ENCODE assay signal across 8 mouse cellular contexts in the genomic region with DNA sequence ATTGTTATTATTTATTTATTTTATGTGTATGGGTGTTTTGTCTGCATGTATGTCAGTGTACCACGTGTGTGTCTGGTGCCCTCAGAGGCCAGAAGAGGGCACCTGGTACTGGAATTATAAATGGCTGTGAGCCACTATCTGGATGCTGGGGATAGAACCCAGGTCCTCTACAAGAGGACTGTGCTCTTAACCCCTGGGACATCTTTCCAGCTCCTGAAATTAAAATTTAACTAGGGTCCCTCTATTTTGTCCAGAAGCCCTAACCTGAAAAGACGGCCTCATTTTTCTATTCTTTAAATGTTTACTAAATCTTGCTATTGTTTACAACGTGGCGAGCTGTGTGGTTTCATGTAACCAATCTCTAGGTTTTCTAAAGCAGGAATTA. TPM values are rescaled to one million over a fixed set of nuclear protein-coding genes. Genes with fewer than 3 reads are reported as not detected.
DNase-seq lines count a peak whose midpoint lies in the region; ATAC-seq and TF ChIP-seq lines count a peak whose summit lies in the region.

No protein-coding gene starts in this region.

- no peak overlapping the region for H3K9ac ChIP-seq in kidney, embryonic 15.5 days
- peak overlapping the region; percentile 100; the same call in 1 of the 2 replicates for H3K9ac ChIP-seq in midbrain, embryonic 14.5 days (replicated peaks; ENCODE audit: low read length)

- TF ChIP-seq CTCF in cerebellum, adult 2 months (IDR thresholded peaks at IDR 0.05; ENCODE audit: borderline replicate concordance, insufficient read depth, low read depth, low read length) = no peak

- no peak for ATAC-seq in cerebellum, adult (ENCODE audit: insufficient number of reproducible peaks, low FRiP score, low TSS enrichment)
- ATAC-seq in kidney, embryonic 15.5 days (replicated peaks; ENCODE audit: low FRiP score) = 0 out of 2 replicates have a peak, but pooled peaks have one; percentile 23
- peak; percentile 57 for ATAC-seq in midbrain, embryonic 14.5 days (ENCODE audit: low FRiP score, low TSS enrichment)

- DNase-seq in cerebellum, adult 2 months = peak in 1 of 2 experiments; percentile 53
- peak; percentile 50 for DNase-seq in thymus, postnatal 14 days
- no peak for DNase-seq in thymus, adult 18-20 months
- peak; percentile 40 for DNase-seq in midbrain, embryonic 14.5 days
- no peak for DNase-seq in right cerebral cortex, adult 2 months (ENCODE audit: low spot score in 2 of 2)
- no peak for DNase-seq in adrenal gland, adult (ENCODE audit: inconsistent age in 2 of 2, low spot score in 1 of 2)

- 31% methylated on average over 4 of the region's 4 CpGs for WGBS in cerebellum, adult 2 months
- WGBS in kidney, embryonic 15.5 days = 34% methylated on average over 4 of the region's 4 CpGs
- 28% methylated on average over 4 of the region's 4 CpGs for WGBS in midbrain, embryonic 14.5 days

- H3K4me1 ChIP-seq in cerebellum, adult 2 months (ENCODE audit: control insufficient read depth, insufficient read depth, low read length) = peaks cover 21% of the 10 kb centered on the region
- H3K4me1 ChIP-seq in kidney, embryonic 15.5 days = peaks cover 29% of the 10 kb centered on the region
- H3K4me1 ChIP-seq in midbrain, embryonic 14.5 days (ENCODE audit: control insufficient read depth, insufficient read depth, low read length) = peaks cover 26% of the 10 kb centered on the region

- peak overlapping the region; percentile 73 for H3K4me3 ChIP-seq in cerebellum, adult 2 months (replicated peaks; ENCODE audit: insufficient read depth, low read depth, low read length)
- H3K4me3 ChIP-seq in kidney, embryonic 15.5 days (replicated peaks) = peak overlapping the region; percentile 93
- H3K4me3 ChIP-seq in midbrain, embryonic 14.5 days (replicated peaks; ENCODE audit: low read depth, low read length) = peak overlapping the region; percentile 100

- TF ChIP-seq POLR2A in cerebellum, adult 2 months (IDR thresholded peaks at IDR 0.05; ENCODE audit: borderline replicate concordance, insufficient read depth, low read length) = no peak

- H3K9me3 ChIP-seq in kidney, embryonic 15.5 days (replicated peaks) = no peaks in the 10 kb centered on the region
- no peaks in the 10 kb centered on the region for H3K9me3 ChIP-seq in midbrain, embryonic 14.5 days (ENCODE audit: control insufficient read depth, low read length)

- H3K4me2 ChIP-seq in kidney, embryonic 15.5 days = peak overlapping the region; percentile 61
- peak overlapping the region; percentile 45 for H3K4me2 ChIP-seq in midbrain, embryonic 14.5 days (ENCODE audit: low read length)

- no peaks in the 10 kb centered on the region for H3K27me3 ChIP-seq in cerebellum, adult 2 months (ENCODE audit: control insufficient read depth, insufficient read depth, low read length)
- peaks cover 45% of the 10 kb centered on the region for H3K27me3 ChIP-seq in kidney, embryonic 15.5 days
- H3K27me3 ChIP-seq in midbrain, embryonic 14.5 days (ENCODE audit: control insufficient read depth, insufficient read depth, low read length) = no peaks in the 10 kb centered on the region

- H3K27ac ChIP-seq in cerebellum, adult 2 months (ENCODE audit: insufficient read depth, low read length) = no peak overlapping the region
- H3K27ac ChIP-seq in kidney, embryonic 15.5 days = no peak overlapping the region
- peak overlapping the region; percentile 95 for H3K27ac ChIP-seq in midbrain, embryonic 14.5 days (replicated peaks; ENCODE audit: low read depth, low read length)

- H3K36me3 ChIP-seq in kidney, embryonic 15.5 days = peaks cover 27% of the 10 kb centered on the region
- peaks cover 26% of the 10 kb centered on the region for H3K36me3 ChIP-seq in midbrain, embryonic 14.5 days (ENCODE audit: control insufficient read depth, insufficient read depth, low read length)

RNA-seq across cellular contexts. Expression of a gene that starts 0.4 kb away (rescaled TPM):
- polyA plus RNA-seq in cerebellum, adult 2 months (2012; rRNA removed) = 322 and 328 TPM in 2 replicates
- 169 and 189 TPM in 2 replicates for polyA plus RNA-seq in kidney, embryonic 15.5 days (2015; fragmentation: Nextera tagmentation; extraction: Ambion mirVana)
- polyA plus RNA-seq in midbrain, embryonic 14.5 days (2014; fragmentation: Nextera tagmentation; extraction: Ambion mirVana) = 295 and 323 TPM in 2 replicates

RNA-seq across cellular contexts. Expression of a gene that starts 2.6 kb away (rescaled TPM):
- 377 and 378 TPM in 2 replicates for polyA plus RNA-seq in cerebellum, adult 2 months (2012; rRNA removed)
- 1.1 and 1.9 TPM in 2 replicates for polyA plus RNA-seq in kidney, embryonic 15.5 days (2015; fragmentation: Nextera tagmentation; extraction: Ambion mirVana)
- 75.3 and 94.7 TPM in 2 replicates for polyA plus RNA-seq in midbrain, embryonic 14.5 days (2014; fragmentation: Nextera tagmentation; extraction: Ambion mirVana)

RNA-seq across cellular contexts. Expression of a gene that starts 23.1 kb away (rescaled TPM):
- polyA plus RNA-seq in cerebellum, adult 2 months (2012; rRNA removed) = 47.8 and 51.8 TPM in 2 replicates
- polyA plus RNA-seq in kidney, embryonic 15.5 days (2015; fragmentation: Nextera tagmentation; extraction: Ambion mirVana) = 15.9 and 16.1 TPM in 2 replicates
- polyA plus RNA-seq in midbrain, embryonic 14.5 days (2014; fragmentation: Nextera tagmentation; extraction: Ambion mirVana) = 17.4 and 18.0 TPM in 2 replicates

RNA-seq across cellular contexts. Expression of a gene that starts 45.9 kb away (rescaled TPM):
- polyA plus RNA-seq in cerebellum, adult 2 months (2012; rRNA removed) = 81.6 and 87.4 TPM in 2 replicates
- polyA plus RNA-seq in kidney, embryonic 15.5 days (2015; fragmentation: Nextera tagmentation; extraction: Ambion mirVana) = 120 and 127 TPM in 2 replicates
- 109 and 122 TPM in 2 replicates for polyA plus RNA-seq in midbrain, embryonic 14.5 days (2014; fragmentation: Nextera tagmentation; extraction: Ambion mirVana)

RNA-seq across cellular contexts. Expression of a gene that starts 54.3 kb away (rescaled TPM):
- polyA plus RNA-seq in cerebellum, adult 2 months (2012; rRNA removed) = 58.8 and 64.1 TPM in 2 replicates
- polyA plus RNA-seq in kidney, embryonic 15.5 days (2015; fragmentation: Nextera tagmentation; extraction: Ambion mirVana) = 41.1 and 43.5 TPM in 2 replicates
- 12.5 and 14.6 TPM in 2 replicates for polyA plus RNA-seq in midbrain, embryonic 14.5 days (2014; fragmentation: Nextera tagmentation; extraction: Ambion mirVana)

Comparison
In these comparisons a context has a peak if more than half of its experiments do, and no peak if none do; other contexts are left out.
1. DNase-seq: peak in thymus, postnatal 14 days (single experiment) and midbrain, embryonic 14.5 days (single experiment); none in thymus, adult 18-20 months (0 of 2), right cerebral cortex, adult 2 months (0 of 2) and adrenal gland, adult (0 of 2).
2. RNA of a gene that starts 2.6 kb away (polyA plus RNA-seq): 377 to 378 TPM in cerebellum, adult 2 months and 75.3 to 94.7 TPM in midbrain, embryonic 14.5 days; 1.1 to 1.9 TPM in kidney, embryonic 15.5 days; every median in the first group is over 10 times any median in the second.
3. Peak in every context shown above with its lines, with median percentiles within 50 percentile points of each other: H3K4me3 ChIP-seq.